Mouse (Mus musculus) MEL (cell line): ENCODE data around the gene Zfp689.

ENCODE experiments used
- CTCF ChIP-seq, 3 experiments: IDR thresholded peaks in 2 of 3; conservative IDR thresholded peaks in 1 of 3; 2 replicates each; pipeline ENCODE4 v1.5.1; 2011 to 2012; ENCODE audit warnings: low read length in 3 of 3, low read depth in 2 of 3, mild to moderate bottlenecking in 2 of 3, improper control_type of control experiment in 1 of 3, inconsistent platforms in 1 of 3, mixed read lengths in 1 of 3, moderate library complexity in 1 of 3; ENCODE audit not compliant: control insufficient read depth in 1 of 3, insufficient read depth in 1 of 3, poor library complexity in 1 of 3, severe bottlenecking in 1 of 3
- EP300 ChIP-seq, 2 experiments: IDR thresholded peaks; 2 replicates each; pipeline ENCODE4 v1.6.1; 2011; ENCODE audit warnings: improper control_type of control experiment in 2 of 2, low read length in 2 of 2, low read depth in 1 of 2, mild to moderate bottlenecking in 1 of 2
- GATA1 ChIP-seq: IDR thresholded peaks from 2 replicates; pipeline ENCODE4 v1.6.1; 2011; ENCODE audit warnings: low read depth, low read length, improper control_type of control experiment
- POLR2A ChIP-seq, 2 experiments: IDR thresholded peaks; 2 replicates each; pipeline ENCODE4 v1.6.1; 2011 to 2012; ENCODE audit warnings: low read length in 2 of 2, mild to moderate bottlenecking in 2 of 2, control low read depth in 1 of 2, improper control_type of control experiment in 1 of 2, low read depth in 1 of 2, moderate library complexity in 1 of 2; ENCODE audit not compliant: control insufficient read depth in 1 of 2, insufficient read depth in 1 of 2, poor library complexity in 1 of 2
- POLR2AphosphoS5 ChIP-seq: IDR thresholded peaks from 2 replicates; pipeline ENCODE4 v1.6.1; 2012; ENCODE audit warnings: low read depth, borderline replicate concordance, mild to moderate bottlenecking, inconsistent platforms, low read length, moderate library complexity, mixed read lengths
- RAD21 ChIP-seq: IDR thresholded peaks from 2 replicates; pipeline ENCODE4 v1.6.1; 2011; ENCODE audit warnings: mild to moderate bottlenecking, low read depth, low read length, improper control_type of control experiment
- UBTF ChIP-seq: IDR thresholded peaks from 2 replicates; pipeline ENCODE4 v1.6.1; 2012; ENCODE audit warnings: low read depth, mild to moderate bottlenecking, inconsistent platforms, low read length, improper control_type of control experiment, moderate library complexity, borderline replicate concordance; ENCODE audit not compliant: insufficient read depth
- USF1 ChIP-seq: IDR thresholded peaks from 2 replicates; pipeline ENCODE4 v1.6.1; 2014; ENCODE audit warnings: low read depth, mild to moderate bottlenecking, inconsistent platforms, low read length, improper control_type of control experiment, moderate library complexity
- USF2 ChIP-seq, 2 experiments: IDR thresholded peaks; 2 replicates each; pipeline ENCODE4 v1.6.1; 2011 to 2012; ENCODE audit warnings: improper control_type of control experiment in 2 of 2, low read length in 2 of 2, borderline replicate concordance in 1 of 2, inconsistent platforms in 1 of 2, low read depth in 1 of 2, mild to moderate bottlenecking in 1 of 2; ENCODE audit not compliant: insufficient read depth in 1 of 2
- ZC3H11A ChIP-seq: IDR thresholded peaks from 2 replicates; pipeline ENCODE4 v1.6.1; 2012; ENCODE audit warnings: low read depth, mild to moderate bottlenecking, inconsistent platforms, low read length, improper control_type of control experiment
- ZMIZ1 ChIP-seq: IDR thresholded peaks from 2 replicates; pipeline ENCODE4 v1.6.1; 2012; ENCODE audit warnings: low read depth, mild to moderate bottlenecking, inconsistent platforms, low read length, improper control_type of control experiment, moderate library complexity

DNA sequence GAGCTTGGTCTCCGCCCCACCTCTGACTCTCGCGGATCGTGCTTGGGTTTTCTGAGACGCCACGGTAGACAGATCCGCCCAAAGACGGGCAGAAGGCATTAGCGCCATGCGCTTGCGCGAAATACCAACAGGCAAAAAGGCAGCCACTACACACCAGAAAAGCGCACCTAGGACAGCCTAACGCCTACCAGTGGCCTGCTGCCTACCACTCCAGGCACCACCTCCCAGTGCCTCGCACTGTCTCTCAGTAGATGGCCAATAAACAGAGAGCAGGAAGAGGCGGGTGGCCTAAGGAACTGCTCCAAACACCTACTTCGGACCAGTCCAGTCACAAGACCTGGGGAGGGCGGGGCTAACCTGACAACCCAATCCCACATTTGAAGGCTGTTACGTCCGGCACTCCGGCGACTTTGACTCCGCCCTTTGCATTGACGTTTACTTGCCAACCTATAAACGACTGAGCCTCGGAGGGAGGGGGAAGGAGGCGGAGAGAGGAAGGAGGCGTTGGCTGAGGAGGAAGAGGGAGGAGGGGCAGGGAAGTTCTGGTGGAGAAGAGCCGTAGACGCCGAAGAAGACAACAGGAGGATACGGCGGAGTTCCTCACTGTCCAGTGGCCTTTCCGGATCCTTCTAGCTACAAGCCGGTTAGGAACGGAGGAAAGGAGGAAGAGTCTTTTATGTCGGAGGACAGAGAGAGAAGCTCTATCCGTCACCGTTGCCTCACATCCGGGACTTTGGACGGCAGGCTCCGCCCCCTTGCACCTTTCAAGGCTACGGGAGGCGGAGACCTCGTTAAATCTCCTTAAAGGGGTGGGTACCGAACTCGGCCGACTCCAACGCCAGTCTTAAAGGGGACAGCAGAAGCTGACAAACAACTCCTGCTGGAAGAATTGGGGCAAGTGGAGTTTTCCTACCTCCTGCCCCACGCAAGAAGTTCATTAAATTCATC lies 29.0 kb upstream of the Zfp689 start:
- TF ChIP-seq ZMIZ1 = peak; percentile 23; the same call in 1 of the 2 replicates
- TF ChIP-seq GATA1 = no peak
- TF ChIP-seq USF1 = peak; percentile 83
- peak in 1 of 2 experiments; percentile 69; a peak in 2 of 4 replicates for TF ChIP-seq USF2 (IDR thresholded peaks at IDR 0.05; ENCODE audit: borderline replicate concordance in 1 of 2, insufficient read depth in 1 of 2, low read depth in 1 of 2, low read length in 2 of 2)
- TF ChIP-seq RAD21 = no peak
- no peak; a peak in 1 of 6 replicates for TF ChIP-seq CTCF (IDR thresholded peaks at IDR 0.05 in 2 of 3, conservative IDR thresholded peaks at IDR 0.05 in 1 of 3; ENCODE audit: control insufficient read depth in 1 of 3, insufficient read depth in 1 of 3, low read depth in 2 of 3, low read length in 3 of 3, poor library complexity in 1 of 3, severe bottlenecking in 1 of 3)
- no peak for TF ChIP-seq UBTF
- no peak for TF ChIP-seq POLR2AphosphoS5
- TF ChIP-seq ZC3H11A = no peak
- TF ChIP-seq EP300 (IDR thresholded peaks at IDR 0.05; ENCODE audit: low read depth in 1 of 2, low read length in 2 of 2) = peak in 1 of 2 experiments; percentile 20; a peak in 2 of 4 replicates
- peak; percentile 51 to 71; a peak in 2 of 4 replicates for TF ChIP-seq POLR2A (IDR thresholded peaks at IDR 0.05; ENCODE audit: control insufficient read depth in 1 of 2, insufficient read depth in 1 of 2, low read depth in 1 of 2, low read length in 2 of 2, poor library complexity in 1 of 2)
